Mouse (Mus musculus) spleen, adult 2 months (tissue): ENCODE results near the gene Ccdc146.

Source experiments
- CTCF ChIP-seq: fragments of 200-500 bp; IDR thresholded peaks from 2 replicates; pipeline ENCODE4 v1.5.1; 2011; ENCODE audit warnings: mild to moderate bottlenecking, inconsistent platforms; ENCODE audit not compliant: insufficient read depth, insufficient read length, insufficient replicate concordance; ENCODE audit errors: extremely low read depth
- POLR2A ChIP-seq: fragments of 200-500 bp; IDR thresholded peaks from 2 replicates; pipeline ENCODE4 v1.6.1; 2011; ENCODE audit warnings: low read depth, low read length, inconsistent platforms

DNA sequence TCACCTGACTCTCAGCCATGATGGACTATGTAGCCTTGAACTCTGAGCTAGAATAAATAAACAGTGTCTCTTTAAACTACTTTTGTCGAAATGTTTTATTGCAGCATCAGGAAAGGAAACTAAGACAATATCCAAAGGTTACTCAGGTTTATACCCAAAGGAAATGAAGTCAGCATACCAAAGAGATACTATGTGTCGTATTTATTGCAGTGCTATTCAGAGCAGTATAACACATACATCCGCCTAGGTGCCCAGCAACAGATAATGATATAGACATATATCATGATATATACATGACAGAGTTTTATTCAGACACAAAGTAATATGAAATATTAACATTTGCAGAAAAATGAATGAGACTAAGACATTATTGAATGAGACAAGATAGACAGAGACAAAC lies 61.1 kb downstream of the Ccdc146 start:
- TF ChIP-seq CTCF = no peak
- TF ChIP-seq POLR2A = no peak
